Mouse (Mus musculus): ENCODE results near the gene Orai1.

DNA sequence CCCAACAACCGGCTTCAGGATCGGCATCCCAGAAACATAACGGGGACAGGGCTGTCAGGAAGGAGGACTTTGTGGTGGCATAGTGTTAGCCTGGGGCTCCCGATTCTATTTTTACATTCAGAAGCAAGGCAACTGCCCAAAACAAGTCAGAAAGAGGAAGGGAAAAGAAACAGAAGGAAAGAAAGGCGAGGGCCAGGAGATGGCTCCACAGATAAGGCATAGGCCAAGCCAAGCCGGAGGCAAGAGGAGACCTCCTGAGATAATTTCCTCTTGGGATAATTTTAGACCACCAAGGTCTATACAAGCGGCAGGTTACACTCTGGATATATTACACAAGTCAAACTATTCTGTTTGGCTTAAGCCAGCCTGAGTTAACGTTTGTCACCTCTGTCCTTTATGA, 35.9 kb upstream of the Orai1 start:
- TF ChIP-seq CTCF (IDR thresholded peaks at IDR 0.05; ENCODE audit: low read depth, low read length) (no peak), POLR2A (IDR thresholded peaks at IDR 0.05; ENCODE audit: borderline replicate concordance, low read depth, low read length) (no peak)
